Mouse (Mus musculus): ENCODE results near the gene Olfr432.
"Not testable (repeated sequence)": the region's sequence is repeated elsewhere in the genome, so short reads cannot be mapped to it uniquely, and the experiment has no call there.

The Olfr432 gene

GRCm38 (mm10) chr1:174048893-174049292 lies at the start of gene Olfr432:
TSS of gene Olfr432 (plus strand) at chr1:174049205.
- DNase-seq = no peak

- not testable (repeated sequence) for DNase-seq
Measured at GRCm38 (mm10) chr1:174004352-174005109, 44.5 kb upstream of the Olfr432 start.

DNA sequence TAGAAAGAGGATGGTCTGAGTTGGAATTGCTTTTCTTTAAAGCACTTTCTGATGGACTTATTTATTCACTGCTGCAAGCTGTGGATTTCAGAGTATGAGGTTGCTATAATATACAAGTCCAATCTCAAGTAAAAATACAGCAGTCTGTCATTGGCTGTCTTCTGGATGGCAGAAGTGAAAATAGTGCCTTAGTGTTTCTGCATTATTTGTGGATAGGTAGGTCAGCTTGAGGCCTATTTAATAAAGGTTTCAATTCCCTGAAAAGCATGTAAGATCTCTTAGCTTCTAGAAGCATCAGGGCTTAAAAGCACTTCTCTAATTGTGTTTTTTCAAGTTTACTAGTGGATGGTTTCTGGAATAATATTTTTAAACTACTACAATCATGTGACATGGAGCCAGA lies 42.0 kb upstream of the Olfr432 start:
- not testable (repeated sequence) for DNase-seq

DNA sequence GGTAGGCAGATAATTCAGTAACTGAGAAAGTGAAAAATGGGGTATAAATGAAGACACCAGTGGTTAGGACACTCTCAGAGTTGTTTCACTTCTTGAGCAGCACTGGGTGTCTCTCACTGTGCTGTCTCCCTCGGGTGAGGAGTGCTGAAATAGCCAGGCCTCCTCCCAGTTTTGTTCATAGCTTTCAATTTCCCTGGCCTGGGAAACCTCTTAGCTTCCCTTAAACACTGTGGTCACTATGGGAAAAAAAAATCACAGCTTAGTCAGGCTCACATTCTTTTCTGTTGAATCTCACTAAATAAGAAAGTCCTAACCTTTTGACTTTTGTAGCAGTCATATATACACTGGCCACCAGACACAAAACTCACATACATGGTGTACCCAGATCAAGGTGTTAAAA lies 17.3 kb upstream of the Olfr432 start, which contains the start of gene Ifi205:
TSS of gene Ifi205 (minus strand) at position 113 of the 400 bp plus-strand sequence.
- DNase-seq = no peak

DNA sequence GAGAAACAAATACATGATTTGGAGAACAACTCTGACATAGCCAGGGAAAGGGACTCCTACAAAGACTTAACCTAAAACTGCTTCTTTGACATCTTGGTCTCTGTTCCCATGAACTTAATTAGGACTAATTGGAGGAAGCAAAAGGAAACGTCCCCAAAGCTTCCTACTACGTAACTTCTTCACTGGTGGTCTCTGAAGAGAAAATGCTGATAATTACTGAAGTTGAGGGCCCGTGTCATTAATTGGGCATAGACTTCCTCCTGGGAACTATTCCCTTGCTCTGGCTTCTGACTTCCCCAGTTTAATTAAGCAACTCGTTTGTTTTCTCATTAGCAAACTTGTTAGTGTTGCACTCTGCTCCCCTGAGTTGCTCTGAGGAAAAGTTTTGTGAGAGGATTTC lies 13.2 kb upstream of the Olfr432 start:
- no peak for DNase-seq

GRCm38 (mm10) chr1:174038480-174038879 lies 10.5 kb upstream of the Olfr432 start:
- DNase-seq = no peak

DNA sequence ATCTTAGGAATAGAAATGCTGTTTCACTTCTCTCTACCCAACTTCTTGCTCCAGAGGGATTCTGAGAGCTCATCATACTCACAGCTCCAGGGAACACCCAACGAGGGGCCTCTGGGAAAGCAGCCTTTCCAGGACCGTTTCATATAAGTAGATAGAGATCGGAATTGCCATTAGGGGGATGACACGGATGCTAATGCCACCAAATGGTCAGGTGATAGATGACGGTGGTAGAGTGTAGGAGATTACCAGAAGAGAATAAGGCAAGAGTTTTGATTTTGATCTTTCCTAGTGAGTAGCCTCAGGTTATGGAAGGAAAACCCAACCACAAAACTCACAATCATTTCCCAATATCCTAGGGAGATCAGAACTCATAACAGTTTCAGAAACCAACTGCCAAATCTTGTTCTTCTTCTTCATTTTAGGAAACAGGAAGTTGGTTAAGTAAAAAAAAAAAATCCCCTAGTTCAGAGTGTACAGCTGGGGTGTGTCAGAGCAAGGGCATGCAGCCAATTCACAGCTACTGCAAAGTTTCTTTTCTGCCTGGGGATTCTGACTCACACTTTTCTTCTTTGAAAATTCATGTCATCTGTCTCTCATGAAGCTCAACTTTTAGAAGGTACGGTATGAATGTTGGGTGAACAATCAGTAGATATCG lies 8.4 kb upstream of the Olfr432 start, which contains the start of gene Olfr433:
TSS of gene Olfr433 (plus strand) at position 183 of the 655 bp plus-strand sequence.
- DNase-seq = no peak

DNA sequence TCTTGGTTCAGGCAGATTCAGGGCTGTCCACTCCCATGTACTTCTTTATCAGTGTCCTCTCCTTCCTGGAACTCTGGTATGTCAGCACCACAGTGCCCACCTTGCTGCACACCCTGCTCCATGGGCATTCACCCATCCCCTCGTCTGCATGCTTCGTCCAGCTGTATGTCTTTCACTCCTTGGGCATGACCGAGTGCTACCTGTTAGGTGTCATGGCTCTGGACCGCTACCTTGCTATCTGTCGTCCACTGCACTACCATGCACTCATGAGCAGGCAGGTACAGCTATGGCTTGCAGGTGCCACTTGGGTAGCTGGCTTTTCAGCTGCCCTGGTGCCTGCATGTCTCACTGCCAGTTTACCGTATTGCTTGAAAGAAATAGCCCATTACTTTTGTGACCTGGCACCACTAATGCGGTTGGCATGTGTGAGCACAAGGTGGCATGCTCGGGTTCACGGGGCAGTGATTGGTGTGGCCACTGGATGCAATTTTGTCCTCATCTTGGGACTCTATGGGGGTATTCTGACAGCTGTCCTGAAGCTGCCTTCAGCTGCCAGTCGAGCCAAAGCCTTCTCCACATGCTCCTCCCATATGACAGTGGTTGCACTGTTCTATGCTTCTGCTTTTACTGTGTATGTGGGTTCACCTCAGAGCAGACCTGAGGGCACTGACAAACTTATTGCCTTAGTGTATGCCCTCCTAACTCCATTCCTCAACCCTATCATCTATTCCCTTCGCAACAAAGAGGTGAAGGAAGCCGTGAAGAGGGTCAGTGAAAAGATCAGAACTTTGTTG lies 6.7 kb upstream of the Olfr432 start:
- not testable (repeated sequence) for DNase-seq

DNA sequence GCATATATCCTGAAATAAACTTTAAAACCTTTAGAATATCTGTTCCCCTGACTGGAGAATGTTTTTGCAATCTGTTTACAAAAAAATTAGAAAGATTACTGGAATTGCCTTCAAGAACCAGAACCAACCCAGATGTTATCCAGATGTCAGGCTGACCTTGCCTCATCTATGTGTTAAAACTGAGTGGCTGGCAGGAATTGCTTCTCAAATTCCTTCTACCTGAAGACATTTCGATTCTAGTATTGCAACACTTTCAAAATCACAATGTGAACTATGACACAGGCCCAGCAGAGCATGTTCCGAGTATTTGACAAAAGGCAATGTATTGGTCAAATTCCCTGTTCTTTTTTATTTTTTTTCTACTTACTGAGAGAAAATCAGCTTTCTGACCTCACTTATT lies 4.6 kb upstream of the Olfr432 start:
- DNase-seq = no peak

DNA sequence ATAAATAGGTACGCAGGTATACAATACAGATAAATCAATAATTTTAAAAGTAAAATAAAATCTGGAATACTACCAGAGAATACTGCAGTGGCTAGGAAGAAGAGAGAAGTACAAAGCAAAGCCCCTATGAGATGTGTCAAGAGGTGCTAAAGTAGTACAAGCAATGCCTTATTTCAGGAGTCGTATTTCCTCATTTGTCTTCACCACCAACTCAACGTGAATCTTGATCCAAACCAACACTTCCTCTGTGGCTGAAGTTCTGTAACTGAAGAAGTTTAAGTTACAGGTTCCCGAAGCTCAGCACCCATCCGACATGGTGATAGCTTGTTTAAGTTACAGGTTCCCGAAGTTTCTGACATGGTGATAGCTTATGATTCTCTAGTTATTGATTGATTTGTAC lies 778 bp upstream of the Olfr432 start:
- DNase-seq = not testable (repeated sequence)

DNA sequence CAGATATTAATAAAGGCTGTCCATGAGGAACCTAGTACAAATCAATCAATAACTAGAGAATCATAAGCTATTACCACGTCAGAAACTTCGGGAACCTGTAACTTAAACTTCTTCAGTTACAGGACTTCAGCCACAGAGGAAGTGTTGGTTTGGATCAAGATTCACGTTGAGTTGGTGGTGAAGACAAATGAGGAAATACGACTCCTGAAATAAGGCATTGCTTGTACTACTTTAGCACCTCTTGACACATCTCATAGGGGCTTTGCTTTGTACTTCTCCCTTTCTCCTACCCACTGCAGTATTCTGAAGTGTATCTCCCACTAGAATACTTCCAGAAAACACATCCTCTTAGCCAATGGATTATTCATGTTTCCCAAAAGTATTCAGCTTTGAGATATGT lies 352 bp downstream of the Olfr432 start:
- DNase-seq = not testable (repeated sequence)

DNA sequence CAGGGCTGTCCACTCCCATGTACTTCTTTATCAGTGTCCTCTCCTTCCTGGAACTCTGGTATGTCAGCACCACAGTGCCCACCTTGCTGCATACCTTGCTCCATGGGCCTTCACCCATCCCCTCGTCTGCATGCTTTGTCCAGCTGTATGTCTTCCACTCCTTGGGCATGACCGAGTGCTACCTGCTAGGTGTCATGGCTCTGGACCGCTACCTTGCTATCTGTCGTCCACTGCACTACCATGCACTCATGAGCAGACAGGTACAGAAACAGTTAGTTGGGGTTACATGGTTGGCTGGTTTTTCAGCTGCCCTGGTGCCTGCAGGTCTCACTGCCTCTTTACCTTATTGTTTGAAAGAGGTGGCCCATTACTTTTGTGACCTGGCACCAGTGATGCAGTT lies 1.5 kb downstream of the Olfr432 start:
- no peak for DNase-seq

- no peak for DNase-seq
Measured at GRCm38 (mm10) chr1:174051515-174051914, 2.5 kb downstream of the Olfr432 start.

GRCm38 (mm10) chr1:174051931-174052536 lies 3.0 kb downstream of the Olfr432 start:
- DNase-seq = no peak

- DNase-seq = no peak
Measured at GRCm38 (mm10) chr1:174052981-174053380, 4.0 kb downstream of the Olfr432 start.

- no peak for DNase-seq
Measured at GRCm38 (mm10) chr1:174055248-174055647, 6.2 kb downstream of the Olfr432 start.

DNA sequence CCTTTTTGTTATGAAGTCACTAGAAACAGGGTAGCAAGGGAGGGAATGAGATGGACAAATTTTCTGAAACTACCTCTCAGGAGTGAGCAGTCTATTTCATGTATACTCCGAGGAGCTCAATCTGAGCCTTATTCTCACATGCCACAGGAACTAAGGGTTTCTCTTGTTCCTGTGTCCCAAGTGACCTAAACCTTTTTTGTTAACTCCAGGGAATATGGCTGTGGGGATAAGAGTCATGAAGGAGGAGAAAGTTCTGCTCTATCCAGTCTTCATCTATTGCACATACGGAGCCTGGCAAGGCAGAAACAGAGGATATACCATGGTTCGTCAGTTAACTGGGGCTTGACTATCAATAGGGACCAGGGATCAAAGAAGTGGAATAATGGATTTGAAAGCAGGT lies 17.3 kb downstream of the Olfr432 start, which contains the start of gene Olfr430:
TSS of gene Olfr430 (plus strand) at position 301 of the 400 bp plus-strand sequence.
- DNase-seq = no peak

GRCm38 (mm10) chr1:174084031-174084430 lies 35.0 kb downstream of the Olfr432 start, which contains the start of gene Olfr429:
TSS of gene Olfr429 (plus strand) at chr1:174084331.
- no peak for DNase-seq

GRCm38 (mm10) chr1:174096591-174096990 lies 47.6 kb downstream of the Olfr432 start, which contains the start of gene Olfr427:
TSS of gene Olfr427 (plus strand) at chr1:174096891.
- DNase-seq = no peak

DNA sequence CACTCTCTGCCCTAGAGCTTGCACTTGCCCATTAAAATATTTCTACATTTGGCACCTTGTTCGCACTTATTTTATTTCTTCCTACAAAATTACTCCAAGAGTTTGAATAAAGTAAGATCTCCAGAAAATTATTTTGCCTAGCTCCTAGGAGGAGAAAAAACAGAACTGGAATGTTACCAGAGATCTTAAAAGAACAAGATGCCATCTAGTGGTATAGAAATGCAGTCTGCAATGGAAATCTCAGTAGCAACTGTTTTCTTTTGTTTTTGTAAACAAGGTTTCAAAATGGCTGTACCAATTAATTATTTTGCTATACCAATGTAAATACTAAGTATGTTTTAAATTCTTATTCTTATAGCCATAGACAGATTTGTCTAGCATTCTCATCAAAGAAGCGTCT lies 54.7 kb downstream of the Olfr432 start:
- DNase-seq = no peak

Data from kidney, adult 11 months (tissue).